Mouse (Mus musculus) adrenal gland, postnatal 14 days (tissue): ENCODE results near the gene Chtf18. TPM values are rescaled to one million over a fixed set of nuclear protein-coding genes. Genes with fewer than 3 reads are reported as not detected.
"Not testable (repeated sequence)": the region's sequence is repeated elsewhere in the genome, so short reads cannot be mapped to it uniquely, and the experiment has no call there.

Source experiments
- DNase-seq: peaks from one replicate; pipeline ENCODE4 v3.0.0; 2021; ENCODE audit warnings: mixed read lengths
- long read RNA-seq, 2 experiments: library from polyadenylated mRNA; stranded (forward); transcript quantifications; one replicate each; pipeline ENCODE4 v2.0.0; 2021
- total RNA-seq: library from RNA; stranded (reverse); gene quantifications from 2 replicates; pipeline ENCODE4 v1.2.3, GENCODE M21; 2021

Chtf18 gene
- 4.4 and 5.0 TPM in 2 replicates for total RNA-seq
- long read RNA-seq, experiment 1, transcript Chtf18-206 (22 exons, 3,208 nt): major isoform, 9 of 14 reads
- long read RNA-seq, experiment 1, partial matches to known transcripts: 1 of 14 reads
- long read RNA-seq, experiment 1, other reads (novel, unspliced or antisense): 2 of 14 reads
- long read RNA-seq, experiment 2, transcript Chtf18-201 (22 exons, 3,214 nt): major isoform, 6 of 10 reads
- long read RNA-seq, experiment 2, partial matches to known transcripts: 0 of 10 reads
- long read RNA-seq, experiment 2, other reads (novel, unspliced or antisense): 1 of 10 reads

DNA sequence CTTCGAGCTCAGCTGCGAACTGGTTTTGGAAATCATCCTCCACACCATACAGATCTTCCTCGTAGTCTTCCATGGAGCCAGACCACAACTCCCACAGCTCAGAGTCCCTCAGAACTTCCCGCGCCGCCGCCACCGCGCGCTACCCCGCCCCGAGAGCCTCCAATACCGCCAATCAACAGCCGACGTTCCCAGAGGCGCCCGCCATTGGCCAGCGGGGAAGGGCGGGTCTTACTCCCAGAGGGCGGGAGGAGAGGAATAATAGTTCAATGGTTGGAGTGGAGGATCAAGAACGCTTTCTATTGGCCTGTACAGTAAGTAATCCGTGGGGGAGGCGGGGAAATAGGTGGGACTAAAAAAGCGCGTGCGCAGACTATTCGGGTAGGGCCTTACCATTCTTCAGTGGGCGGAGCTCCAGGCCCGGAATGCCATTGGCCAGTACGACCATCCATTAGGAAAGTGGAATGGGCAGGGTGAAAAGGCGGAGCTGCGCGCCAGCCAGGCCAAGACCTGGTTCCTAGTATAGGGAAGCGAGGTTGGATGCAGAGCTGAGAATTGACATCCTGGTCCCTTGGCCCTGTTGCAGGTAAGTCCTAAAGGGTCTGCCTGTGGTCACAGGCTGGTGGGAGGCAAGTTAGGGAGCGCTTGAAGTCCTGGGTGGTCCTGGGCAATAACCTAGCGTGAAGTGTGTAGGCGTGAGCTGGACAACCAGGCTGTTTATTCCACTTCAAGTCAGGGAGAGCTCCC is at the start of gene Chtf18, which contains the start of gene Rpusd1:
TSS of gene Chtf18 (minus strand) at position 155 of the 744 bp plus-strand sequence.
TSS of gene Rpusd1 (plus strand) at position 406 of the 744 bp plus-strand sequence.
- peak; percentile 100 for DNase-seq

DNA sequence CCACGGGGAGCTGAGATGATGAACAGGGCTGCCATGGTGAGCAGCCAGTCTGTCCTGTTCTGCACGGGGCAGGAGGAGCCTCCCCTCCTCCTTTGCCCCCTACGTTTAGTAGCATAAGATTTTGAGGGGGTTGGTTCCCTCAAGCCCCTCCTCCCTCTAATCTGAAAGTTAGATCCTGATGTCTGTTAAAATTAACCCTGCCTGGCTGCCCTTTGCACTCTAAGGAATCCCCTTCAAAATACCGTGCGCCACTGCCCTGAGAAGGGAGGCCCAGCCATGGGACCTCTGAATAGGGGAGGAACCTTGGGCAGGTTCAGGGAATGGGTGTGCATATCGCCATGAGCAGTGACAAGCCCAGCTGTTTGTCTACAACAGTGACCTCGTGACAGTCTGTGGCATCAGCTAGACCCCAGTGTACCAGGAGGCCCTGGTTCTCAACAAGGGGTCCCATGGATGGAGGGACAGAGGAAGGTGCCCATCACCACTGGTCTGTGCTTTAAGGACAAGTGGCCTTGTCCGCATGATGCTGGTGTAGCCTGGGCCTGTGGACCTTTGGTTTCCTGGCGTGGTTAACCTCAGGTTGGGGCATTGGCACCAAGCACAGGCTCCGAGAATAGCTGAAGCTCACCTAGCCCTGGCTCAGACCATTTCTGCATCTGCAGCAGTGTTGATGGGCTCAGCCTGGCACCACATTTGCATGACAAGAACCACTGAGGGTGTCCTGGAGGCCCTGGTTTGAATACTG is 48.3 kb upstream of the Chtf18 start:
- no peak for DNase-seq

DNA sequence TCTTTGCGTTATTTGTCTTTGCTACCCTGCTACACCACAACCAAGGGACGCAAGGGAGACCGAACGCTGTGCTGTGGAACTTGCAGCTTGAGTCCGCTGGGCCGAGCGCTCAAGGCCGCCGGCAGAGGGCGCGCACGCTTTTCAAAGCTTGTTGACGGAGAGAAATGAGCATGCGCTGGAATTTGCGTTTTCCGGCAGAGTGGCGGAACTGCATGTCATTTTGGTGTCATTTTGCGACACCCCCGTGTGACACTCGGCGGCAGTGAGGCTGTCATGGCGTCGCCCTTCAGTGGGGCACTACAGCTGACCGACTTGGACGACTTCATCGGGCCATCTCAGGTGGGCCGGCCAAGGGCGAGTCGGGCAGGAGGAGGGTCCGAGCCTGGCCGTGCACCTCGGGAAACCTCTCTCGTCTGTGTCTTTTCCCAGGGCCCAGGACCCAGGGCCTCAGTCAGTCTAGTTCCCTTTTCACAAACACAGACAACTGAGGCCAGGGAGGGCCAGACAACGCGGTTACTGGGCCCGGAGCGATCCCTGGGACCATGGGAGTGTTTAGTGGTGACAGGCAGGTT is 46.4 kb upstream of the Chtf18 start, which contains the start of gene Narfl:
TSS of gene Narfl (plus strand) at position 228 of the 572 bp plus-strand sequence.
- peak; percentile 98 for DNase-seq

DNA sequence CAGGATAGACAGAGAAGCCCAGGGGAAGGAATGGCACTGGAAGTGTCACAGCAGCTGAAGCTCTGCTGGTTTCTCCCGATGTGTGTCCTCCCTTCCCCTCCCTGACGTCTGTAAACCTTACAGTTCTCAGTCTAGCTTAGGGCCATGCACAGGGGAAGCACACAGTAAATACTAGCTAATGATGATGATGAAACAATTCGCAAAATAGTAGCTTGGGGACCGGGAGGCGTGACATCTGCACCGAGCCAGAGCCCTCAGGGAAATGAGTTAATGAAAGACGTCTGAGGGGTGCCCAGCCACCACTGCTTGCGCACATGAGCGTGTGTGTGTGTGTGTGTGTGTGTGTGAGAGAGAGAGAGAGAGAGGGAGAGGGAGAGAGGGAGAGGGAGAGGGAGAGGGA is 42.1 kb upstream of the Chtf18 start:
- no peak for DNase-seq

DNA sequence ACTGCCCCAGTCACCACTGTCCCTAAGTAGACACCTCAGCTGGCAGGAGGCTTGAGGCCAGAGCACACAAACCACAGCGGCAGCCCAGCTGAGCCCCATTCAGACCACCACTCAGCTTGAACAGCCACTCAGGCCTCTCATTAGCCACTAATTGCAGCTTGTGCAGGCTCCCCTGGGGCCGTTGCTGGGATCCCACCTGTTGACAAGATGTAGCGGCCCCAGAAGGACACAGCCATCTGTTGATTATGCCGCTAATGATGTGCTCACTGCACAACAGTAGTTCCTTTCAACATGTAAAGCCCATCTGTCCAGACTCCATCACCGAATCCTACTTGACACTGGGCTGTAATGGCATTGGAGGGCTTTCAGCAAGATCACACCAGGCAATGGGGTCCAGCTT is 38.7 kb upstream of the Chtf18 start:
- DNase-seq: no peak

DNA sequence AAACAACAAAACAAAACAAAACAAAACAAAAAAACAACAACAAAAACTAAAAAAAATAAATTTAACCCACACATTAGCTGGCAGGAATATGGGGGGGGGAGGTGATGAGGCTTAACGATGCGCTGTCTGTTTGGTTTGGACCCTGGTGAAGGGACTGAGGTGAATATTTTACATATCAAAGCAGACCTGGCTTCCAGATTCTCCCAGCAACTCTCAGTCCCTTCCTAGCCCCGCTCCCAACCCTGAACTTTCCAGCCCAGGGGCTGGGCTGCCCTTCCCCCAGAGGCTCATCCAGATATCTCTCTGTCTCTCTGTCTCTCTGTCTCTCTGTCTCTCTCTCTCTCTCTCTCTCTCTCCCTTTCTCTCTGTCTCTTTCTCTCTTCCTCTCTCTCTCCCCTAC is 35.4 kb upstream of the Chtf18 start:
- no peak for DNase-seq

DNA sequence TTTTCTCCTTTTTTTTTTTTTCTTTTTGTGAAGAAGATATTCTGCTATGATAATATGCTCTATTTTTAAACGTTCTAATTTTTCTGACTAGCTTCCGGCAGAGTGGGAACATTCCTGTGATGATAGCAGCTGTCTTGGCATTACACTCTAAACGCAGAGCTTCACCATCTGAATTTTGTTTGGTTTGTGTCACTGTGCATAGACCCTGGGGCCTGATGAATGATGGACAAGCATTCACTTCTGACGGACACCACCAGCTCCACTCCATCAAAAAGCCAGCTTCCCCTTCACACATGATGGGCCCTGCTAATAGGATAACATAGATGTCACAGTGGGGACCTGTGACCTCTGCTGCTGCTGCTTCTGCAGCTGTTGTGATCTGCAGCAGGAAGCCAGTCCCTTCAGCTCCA is 34.3 kb upstream of the Chtf18 start:
- no peak for DNase-seq

DNA sequence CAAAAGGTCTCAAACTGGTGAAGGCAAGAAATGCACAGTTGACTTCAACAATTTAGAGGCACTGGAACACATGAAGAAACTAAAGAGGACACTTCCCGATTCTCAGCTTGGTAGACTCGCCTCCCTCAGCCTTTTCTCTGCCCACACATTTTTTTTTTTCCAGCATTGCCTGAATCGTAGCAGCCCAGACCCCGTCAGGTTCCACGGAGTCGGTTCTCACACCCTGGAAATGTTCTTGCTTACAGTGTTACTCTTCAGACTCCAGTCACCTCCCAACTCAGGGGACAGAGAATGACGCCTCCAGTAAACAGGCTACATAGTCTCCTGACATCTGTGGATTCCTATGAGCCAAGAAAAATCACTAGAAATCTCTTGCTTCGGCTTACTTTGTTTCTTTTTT is 32.9 kb upstream of the Chtf18 start:
- DNase-seq: no peak

DNA sequence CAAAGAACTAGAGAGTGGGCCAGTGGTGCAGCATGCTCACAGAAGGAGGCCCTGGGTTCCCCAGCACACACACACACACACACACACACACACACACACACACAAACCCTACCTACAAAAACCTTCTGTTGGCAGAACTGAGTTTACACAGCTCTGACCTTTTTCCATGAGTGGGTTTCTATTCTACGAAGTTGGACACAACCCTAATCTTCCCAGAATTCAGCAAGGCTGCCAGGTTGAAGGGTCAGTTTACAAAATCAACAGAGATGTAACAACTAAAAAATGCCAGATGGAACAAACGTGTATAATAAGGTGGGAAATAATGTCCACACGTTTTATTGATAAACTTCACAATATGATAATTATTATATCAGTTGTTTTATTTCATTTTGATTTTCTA is 30.5 kb upstream of the Chtf18 start:
- DNase-seq: no peak

DNA sequence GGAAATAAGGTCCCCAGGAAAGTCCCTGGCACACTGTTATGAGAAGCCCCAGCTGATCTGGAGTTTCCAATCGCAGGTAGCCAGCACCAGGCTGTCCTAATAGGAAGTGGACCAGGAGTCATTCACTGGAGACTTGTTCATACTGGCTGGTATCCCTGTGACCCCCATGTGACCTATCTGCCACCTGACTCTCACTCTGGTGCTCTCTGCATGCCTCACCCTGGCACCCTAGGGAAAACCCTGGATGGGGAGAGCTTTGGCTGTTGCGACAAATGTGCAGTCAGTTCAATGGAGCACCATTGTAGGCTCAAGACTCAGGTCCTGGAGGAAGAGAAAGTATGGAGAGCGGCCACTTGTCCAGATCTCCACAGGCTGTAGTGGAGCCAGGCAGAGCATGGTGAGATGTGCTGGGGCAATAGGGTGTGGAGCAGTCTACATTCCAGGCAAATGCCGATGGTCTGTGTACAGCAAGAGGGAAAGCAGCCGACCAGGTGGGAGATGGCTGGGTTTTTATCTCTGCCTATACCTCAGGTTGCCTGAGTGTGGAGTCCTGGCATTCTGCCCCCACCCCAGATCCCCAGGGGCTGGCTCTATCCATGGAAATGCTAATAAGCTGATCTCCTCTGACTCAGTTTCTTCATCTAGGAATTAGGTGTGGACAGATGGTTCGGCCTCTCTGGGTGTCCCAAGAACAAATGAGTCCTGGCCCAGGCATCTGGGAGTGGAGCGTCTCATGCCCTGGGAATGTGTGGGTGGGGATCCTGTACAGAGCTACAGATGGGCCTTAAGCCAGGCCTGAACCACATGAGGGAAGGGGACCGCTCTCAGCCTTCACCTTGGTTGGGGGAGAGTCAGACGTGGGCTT is 29.4 kb upstream of the Chtf18 start:
- DNase-seq: no peak

DNA sequence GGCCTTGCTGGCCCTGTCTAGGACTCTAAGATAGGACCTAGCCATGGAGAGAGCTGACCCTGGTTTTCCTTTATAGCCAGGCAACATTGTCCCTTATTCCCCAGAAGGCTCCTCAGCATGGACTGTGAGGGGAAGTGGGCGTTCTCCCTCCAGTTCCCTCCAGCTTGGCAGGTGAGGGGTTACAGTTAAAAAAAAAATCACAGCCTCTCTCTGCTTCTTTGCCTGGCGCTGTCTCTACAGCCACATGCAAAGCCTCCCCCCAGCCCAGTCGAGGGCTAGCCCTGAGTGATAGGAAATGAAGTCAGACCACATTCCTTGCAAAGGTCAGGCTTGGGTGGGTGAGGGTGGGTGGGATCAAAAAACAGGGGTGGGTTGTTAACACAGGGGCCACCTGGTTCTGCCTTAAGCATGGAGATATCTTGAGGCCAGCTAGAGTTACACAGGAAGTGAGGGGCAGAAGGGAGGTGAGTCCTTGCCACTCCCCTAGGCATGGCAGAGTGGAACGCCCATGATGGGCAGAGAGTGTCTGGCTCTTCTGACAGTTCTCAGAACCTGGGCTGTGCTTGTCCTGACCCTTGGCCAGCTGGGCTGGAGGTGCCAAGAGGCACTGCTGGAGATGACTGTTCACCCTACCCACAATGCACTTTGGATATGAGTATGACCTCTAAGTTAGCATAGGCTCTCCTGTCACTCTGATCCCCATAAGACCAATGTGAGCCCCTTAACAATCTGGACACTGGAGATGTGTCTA is 28.6 kb upstream of the Chtf18 start:
- DNase-seq: no peak

DNA sequence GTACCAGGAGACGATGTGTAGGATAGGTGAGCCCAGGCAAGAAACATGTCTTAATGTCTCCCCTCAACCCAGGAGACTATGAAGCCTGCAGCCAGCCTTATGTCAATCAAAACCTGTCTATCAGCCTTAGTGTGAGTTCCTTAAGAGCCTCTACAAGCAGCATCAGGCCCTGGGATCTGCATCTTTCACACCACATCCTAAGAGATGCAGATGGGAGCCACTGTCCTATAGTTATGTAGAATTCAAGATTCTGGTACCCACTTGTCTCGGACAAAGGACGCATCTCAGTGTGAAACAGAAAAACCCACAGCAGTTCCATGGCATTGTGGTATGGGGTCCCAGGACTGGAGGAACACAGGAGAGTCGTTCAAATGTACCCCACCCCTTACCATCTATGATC is 27.9 kb upstream of the Chtf18 start:
- no peak for DNase-seq

DNA sequence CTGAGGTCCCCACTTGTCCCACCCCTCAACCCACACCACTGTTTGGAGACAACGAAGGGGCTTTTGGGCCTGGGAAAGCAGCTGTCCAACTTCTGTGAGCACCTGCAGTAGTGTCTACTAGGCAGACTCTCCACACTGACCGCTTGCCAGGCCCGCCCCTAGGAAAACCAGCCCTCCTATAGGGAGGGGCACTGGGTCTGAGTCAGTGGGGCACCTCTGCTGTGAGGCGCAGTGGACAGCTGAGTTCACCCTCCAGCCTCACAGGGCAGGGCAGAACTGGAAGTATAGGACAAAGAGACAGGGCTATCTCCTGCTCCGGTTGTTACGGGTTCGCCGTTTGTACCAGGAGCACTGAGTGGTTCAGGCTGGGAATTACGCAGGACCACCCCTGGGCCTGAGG is 27.0 kb upstream of the Chtf18 start, which contains the start of gene Msln:
TSS of gene Msln (minus strand) at position 138 of the 400 bp plus-strand sequence.
- DNase-seq: no peak

DNA sequence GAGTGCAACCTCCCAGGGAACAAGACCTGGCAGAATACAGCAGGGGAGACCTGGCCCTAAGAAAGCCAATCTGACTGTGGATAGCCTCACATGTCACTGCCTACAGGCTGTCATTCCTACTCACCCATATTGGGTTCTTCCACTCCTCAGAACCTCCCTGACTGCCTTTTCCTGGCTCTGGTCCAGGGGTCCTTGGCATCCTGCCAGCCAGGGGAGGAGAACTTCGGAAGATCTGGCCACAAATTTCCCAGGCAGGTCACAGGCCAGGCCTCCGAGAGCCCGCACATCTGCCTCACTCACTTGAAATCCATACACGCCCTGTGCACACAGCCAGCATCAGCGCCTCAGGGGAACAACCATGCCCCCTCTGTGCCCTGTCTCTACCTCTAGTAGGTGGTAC is 24.2 kb upstream of the Chtf18 start:
- DNase-seq: peak; percentile 89

DNA sequence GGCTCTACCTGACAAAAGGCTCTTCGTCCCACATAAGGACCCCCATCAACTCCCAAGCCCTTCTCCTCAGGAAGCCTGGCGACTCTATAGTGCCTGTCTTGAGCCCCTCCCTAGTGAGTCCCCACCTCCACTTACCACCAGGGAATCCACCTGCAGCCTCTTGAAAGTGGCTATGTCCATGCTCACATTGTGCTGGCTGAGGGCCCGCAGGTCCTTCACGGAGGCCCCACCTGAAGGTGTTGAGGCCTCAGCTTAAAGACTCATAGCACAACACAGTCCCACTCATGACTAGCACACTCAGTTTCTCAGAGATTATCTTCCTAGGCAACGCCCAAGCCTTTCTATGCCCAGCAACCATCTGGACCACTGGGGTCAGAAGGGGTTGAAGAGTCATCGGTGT is 22.1 kb upstream of the Chtf18 start:
- no peak for DNase-seq

DNA sequence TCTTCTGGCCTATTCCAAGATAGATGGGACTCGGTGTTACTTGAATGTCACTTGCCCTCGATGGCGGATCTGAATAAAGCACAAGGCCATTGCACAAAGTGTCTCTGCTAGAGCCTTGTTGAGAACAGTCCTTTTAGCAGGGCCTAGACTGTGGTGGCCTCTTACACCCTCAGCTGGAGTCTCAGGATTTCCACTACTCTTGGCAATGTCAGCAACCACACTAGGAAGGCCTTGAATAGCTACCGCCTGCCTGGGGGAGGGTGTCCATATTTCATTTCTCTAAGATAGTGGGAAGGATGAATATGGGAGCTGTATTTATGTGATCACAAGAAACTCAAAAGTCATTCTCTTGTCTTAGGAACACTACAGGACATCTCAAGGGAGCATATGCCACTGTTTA is 21.0 kb upstream of the Chtf18 start:
- peak; percentile 44 for DNase-seq

DNA sequence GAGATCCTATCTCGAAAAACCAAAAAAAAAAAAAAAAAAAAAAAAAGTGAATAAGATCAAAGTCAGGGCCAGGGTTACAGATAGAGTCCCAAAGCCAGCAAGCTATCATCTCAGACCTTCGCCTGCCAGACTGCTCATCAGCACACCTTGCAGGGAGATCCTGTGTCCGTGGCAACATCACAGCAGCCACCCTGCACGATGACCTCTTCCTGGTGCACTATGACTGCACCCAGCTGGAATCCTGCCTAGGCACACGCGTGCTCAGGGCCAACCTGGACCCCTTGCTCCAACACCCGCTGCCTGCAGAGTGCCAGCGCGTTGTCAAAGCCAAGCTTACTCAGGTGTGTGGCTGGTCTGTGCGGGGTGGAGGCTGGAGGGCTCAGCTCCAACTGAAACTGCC is 17.1 kb upstream of the Chtf18 start:
- no peak for DNase-seq

DNA sequence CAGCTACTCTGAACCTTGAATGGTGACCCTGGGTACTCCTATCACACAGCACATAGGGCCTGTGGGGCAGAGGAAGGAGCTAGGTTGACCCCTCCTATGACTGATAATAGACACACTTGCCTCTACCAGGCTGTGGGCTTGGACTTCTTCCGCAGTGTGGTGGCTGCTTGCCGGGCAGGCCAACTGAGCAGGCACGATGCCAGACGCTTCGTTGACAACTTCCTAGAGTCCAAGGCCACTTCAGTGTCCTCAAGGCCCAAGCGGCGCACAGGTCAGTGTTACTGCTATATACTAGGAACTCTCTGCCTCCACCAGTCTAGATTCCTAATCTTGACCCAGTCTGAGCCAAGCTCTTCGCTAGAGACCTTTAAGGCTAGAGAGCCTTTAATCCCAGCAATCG is 16.6 kb upstream of the Chtf18 start:
- peak; percentile 73 for DNase-seq

DNA sequence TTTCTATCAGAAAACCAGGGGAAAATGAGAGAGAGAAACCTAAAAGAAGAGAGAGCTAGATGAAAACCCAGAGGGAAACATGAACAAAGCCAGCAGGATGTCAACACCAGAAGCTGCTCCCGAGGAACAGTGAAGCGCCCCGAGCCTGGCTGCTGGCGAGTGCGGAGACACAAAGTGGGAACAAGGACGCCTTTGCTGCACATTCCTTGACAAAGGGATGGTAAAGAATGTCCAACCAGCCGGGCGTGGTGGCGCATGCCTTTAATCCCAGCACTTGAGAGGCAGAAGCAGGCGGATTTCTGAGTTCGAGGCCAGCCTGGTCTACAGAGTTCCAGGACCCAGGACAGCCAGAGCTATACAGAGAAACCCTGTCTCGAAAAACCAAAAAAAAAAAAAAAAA is 14.3 kb upstream of the Chtf18 start:
- DNase-seq: not testable (repeated sequence)

DNA sequence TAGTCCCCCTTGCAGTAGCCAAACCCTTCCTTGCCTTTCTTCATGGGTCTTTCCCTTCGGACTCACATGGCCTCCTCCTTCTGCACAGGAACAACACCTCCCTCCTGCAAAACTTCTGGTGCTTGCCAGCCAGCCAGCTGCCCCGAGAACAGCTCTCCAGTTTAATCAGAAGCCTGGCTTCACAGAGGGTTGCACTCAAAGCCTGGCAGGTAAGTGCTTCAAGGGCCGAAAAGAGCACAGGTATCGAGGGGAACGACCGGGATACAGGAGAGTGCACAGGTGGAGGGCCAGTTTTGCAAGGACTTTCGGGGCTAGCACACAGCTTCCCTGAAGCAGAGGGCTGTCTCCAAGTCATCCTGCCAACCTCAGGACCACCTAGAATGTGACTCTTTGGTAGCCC is 11.6 kb upstream of the Chtf18 start:
- DNase-seq: no peak

DNA sequence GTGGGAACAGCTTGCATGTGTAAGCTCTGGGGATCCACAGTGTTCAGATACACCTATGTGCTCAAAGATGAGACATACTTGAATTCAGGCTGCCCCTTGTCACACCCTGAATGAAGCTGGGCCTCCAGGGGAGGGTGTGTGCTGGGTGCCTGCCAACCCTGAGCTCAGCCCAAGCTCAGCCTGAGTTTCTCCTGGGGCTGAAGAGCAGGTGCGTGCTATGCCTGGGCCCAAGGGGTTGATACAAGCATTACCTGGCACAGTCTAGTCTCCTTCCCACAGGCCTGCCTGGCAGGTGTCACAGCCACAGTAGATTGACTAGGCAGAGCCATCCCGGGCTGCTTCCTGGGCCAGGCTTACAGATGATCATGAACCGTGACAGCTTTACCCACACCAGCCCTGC is 8.5 kb upstream of the Chtf18 start, which contains the start of gene Mslnl:
TSS of gene Mslnl (plus strand) at position 298 of the 400 bp plus-strand sequence.
- DNase-seq: no peak
